Mouse (Mus musculus) liver, embryonic 15.5 days (tissue): Measurements from ENCODE around the gene D6Ertd527e. TPM values are rescaled to one million over a fixed set of nuclear protein-coding genes. Genes with fewer than 3 reads are reported as not detected.
"Not testable (repeated sequence)": the region's sequence is repeated elsewhere in the genome, so short reads cannot be mapped to it uniquely, and the experiment has no call there.

Source experiments
- ATAC-seq: fragments of 200-750 bp; cut with Nextera tagmentation; 2 replicates; pipeline ENCODE4 v1.8.0; 2017; ENCODE audit warnings: moderate number of reproducible peaks, mild to moderate bottlenecking, moderate library complexity; ENCODE audit not compliant: insufficient read depth
- H3K27ac ChIP-seq: fragments of 300-500 bp; sonication (generic); replicated peaks from 2 replicates; pipeline ENCODE4 v1.5.1; 2015; ENCODE audit warnings: mild to moderate bottlenecking, inconsistent platforms
- H3K27me3 ChIP-seq: fragments of 300-500 bp; sonication (generic); 2 replicates; pipeline ENCODE4 v1.6.1; 2015; ENCODE audit warnings: mild to moderate bottlenecking, inconsistent platforms
- H3K36me3 ChIP-seq: fragments of 300-500 bp; sonication (generic); replicated peaks from 2 replicates; pipeline ENCODE4 v1.6.1; 2015; ENCODE audit warnings: moderate library complexity, mild to moderate bottlenecking, inconsistent platforms
- H3K4me1 ChIP-seq: fragments of 300-500 bp; sonication (generic); replicated peaks from 2 replicates; pipeline ENCODE4 v1.6.1; 2015; ENCODE audit warnings: inconsistent platforms
- H3K4me2 ChIP-seq: fragments of 300-500 bp; sonication (generic); 2 replicates; pipeline ENCODE4 v1.6.1; 2015; ENCODE audit warnings: moderate library complexity, mild to moderate bottlenecking, inconsistent platforms
- H3K4me3 ChIP-seq: fragments of 300-500 bp; sonication (generic); replicated peaks from 2 replicates; pipeline ENCODE4 v1.5.1; 2015; ENCODE audit warnings: mild to moderate bottlenecking, inconsistent platforms
- H3K9ac ChIP-seq: fragments of 300-500 bp; sonication (generic); 2 replicates; pipeline ENCODE4 v1.6.1; 2015; ENCODE audit warnings: moderate library complexity, mild to moderate bottlenecking, inconsistent platforms
- H3K9me3 ChIP-seq: fragments of 300-500 bp; sonication (generic); replicated peaks from 2 replicates; pipeline ENCODE4 v1.6.1; 2016; ENCODE audit warnings: inconsistent platforms
- WGBS: fragments of 180-500 bp; shearing (Covaris S2); methylation state at CpG from one replicate; pipeline ENCODE4 v1.1.7; 2015; ENCODE audit warnings: mixed read lengths; ENCODE audit not compliant: insufficient replicate concordance; 5-methylcytosine and 5-hydroxymethylcytosine counted together
- polyA plus RNA-seq: library from polyadenylated mRNA; unstranded; fragments of >200 nt; fragmentation: Nextera tagmentation; extraction: Ambion mirVana; gene quantifications from 2 replicates; pipeline ENCODE4 v1.2.1, GENCODE M21; 2015

Gene D6Ertd527e
- polyA plus RNA-seq, 1 experiment from 2014 or later: not detected

DNA sequence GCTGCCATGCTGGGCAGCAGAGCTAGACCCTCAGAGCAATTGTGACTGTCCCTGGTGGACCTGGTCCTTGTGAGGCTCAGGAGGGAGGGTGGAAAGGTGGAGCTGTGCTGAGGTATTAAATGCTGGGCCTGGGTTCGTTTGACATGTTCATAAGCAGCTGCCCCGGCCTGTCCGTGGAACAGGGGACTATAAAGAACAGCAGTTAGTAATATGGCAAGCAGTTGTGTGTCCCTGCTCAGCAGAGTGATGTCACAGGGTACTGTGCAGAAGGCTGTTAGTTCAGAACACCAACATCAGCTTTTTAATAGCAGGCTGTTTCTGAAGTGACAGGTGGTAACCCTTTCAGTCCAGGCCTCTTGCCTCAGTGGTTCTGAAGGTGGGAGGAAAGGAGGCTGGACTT, 13.7 kb upstream of the D6Ertd527e start:
- Histone ChIP-seq H3K9ac (no peak overlapping the region), H3K9me3 (no peaks in the 10 kb centered on the region), H3K4me3 (no peak overlapping the region), H3K36me3 (peaks cover 32% of the 10 kb centered on the region), H3K27me3 (no peaks in the 10 kb centered on the region), H3K4me2 (no peak overlapping the region), H3K4me1 (peaks cover 15% of the 10 kb centered on the region), H3K27ac (no peak overlapping the region)
- 75% methylated on average over 3 of the region's 3 CpGs for WGBS
- no peak for ATAC-seq

DNA sequence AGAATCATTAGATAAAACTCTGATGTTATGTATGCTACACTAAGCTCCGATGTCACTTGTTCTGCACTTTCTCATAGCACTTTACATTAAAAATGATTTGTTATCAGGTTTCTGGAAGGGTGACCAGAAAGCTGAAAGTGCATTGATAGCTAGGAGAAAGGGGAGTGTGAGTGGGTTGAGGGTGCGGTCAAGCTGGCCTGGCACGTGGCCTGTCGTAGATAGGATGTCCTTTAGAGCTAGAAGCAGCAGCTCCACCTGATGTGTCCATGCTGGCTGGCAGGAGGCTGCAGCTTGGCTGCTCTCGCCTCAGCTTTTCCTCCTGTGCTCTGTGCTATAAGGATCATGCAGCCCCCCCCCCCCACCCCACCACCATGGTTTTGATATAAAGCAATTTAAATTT, 12.1 kb upstream of the D6Ertd527e start:
- peak; percentile 73 for ATAC-seq
- WGBS: 46% methylated on average over 5 of the region's 5 CpGs
- H3K27ac ChIP-seq: no peak overlapping the region

DNA sequence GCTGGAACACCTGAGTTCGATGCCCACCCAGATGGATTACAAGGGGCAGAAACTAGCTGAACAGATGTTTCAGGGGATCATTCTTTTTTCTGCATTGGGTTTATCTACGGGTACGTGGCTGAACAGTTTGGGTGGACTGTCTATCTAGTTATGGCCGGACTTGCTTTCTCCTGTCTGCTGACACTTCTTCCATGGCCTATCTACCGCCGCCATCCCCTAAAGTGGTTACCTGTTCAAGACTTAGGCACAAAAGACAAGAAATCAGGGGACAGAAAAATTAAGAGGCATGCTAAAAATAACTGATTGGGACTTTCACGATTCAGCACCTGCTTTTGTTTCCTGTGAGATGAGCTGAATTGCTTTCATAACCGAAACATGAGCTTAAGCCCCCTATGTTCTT, 10.9 kb upstream of the D6Ertd527e start:
- not testable (repeated sequence) for ATAC-seq, H3K9ac ChIP-seq, H3K4me3 ChIP-seq, H3K27me3 ChIP-seq, H3K4me2 ChIP-seq, H3K9me3 ChIP-seq, H3K27ac ChIP-seq
- Histone ChIP-seq H3K4me1 (peaks cover 15% of the 10 kb centered on the region), H3K36me3 (peaks cover 13% of the 10 kb centered on the region)
- 59% methylated on average over 8 of the region's 8 CpGs for WGBS

More for the DNA sequence above, 12.1 kb upstream of the D6Ertd527e start:
- no peak overlapping the region for H3K9ac ChIP-seq
- no peak overlapping the region for H3K4me3 ChIP-seq
- H3K27me3 ChIP-seq: no peaks in the 10 kb centered on the region
- peaks cover 19% of the 10 kb centered on the region for H3K36me3 ChIP-seq
- H3K4me2 ChIP-seq: peak overlapping the region; percentile 8
- peaks cover 15% of the 10 kb centered on the region for H3K4me1 ChIP-seq
- H3K9me3 ChIP-seq: no peaks in the 10 kb centered on the region

DNA sequence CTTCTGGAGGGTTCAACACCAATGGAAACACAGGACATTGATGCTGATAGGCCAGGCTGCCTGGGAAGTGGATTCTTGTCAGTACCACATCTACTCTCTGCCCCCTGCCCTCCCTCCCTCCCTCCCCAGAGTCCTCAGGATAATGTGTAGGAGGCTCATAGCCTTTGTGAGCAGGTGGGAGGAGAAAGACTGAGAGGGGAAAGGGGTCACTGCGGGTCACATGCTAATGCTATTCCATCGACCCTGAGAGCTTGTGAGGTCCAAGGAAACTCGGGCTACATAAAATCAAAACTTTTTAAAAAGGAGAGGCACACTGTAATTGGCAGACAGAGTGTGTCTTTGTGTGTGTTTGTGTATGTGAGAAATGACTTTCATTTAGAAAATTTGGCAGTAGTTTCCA, 5.3 kb upstream of the D6Ertd527e start:
- 55% methylated on average over 3 of the region's 3 CpGs for WGBS
- ATAC-seq: no peak
- no peak overlapping the region for H3K27ac ChIP-seq
- H3K9ac ChIP-seq: no peak overlapping the region
- H3K4me1 ChIP-seq: peaks cover 8% of the 10 kb centered on the region
- no peaks in the 10 kb centered on the region for H3K27me3 ChIP-seq
- no peak overlapping the region for H3K4me3 ChIP-seq
- no peak overlapping the region for H3K4me2 ChIP-seq
- no peaks in the 10 kb centered on the region for H3K36me3 ChIP-seq
- no peaks in the 10 kb centered on the region for H3K9me3 ChIP-seq

DNA sequence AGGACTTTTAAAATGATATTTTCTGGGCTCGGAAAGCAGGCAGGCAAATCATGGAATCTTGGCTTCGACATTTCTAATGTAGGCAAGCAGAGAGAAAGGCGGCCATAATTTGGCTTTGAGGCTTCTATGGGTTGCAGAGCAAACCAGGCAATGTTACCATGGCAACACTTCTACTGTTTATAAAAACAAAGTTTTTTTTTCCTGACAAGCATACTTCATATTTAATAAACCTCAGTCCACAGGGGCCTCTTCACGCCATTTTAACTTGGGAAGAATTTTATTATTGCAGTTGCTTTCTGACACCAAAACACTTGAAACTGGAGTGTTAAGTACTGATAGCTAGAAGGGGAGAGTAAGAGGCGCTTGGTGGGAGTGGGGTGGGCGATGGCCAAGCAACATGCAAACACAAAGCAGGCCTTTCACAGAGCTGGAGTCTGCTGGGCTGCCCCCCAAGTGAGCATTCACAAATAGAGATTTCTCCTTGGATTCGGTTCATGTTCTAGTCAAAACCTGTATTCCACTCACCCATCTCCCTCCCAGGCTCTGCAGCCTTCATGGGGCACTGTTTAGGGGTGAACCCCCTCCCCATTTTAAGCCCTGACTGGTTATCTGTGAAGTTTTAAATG, 4.8 kb upstream of the D6Ertd527e start:
- H3K4me2 ChIP-seq: no peak overlapping the region
- no peaks in the 10 kb centered on the region for H3K9me3 ChIP-seq
- ATAC-seq: no peak
- peaks cover 8% of the 10 kb centered on the region for H3K4me1 ChIP-seq
- 61% methylated on average over 7 of the region's 7 CpGs for WGBS
- H3K27ac ChIP-seq: no peak overlapping the region
- H3K9ac ChIP-seq: no peak overlapping the region
- no peaks in the 10 kb centered on the region for H3K27me3 ChIP-seq
- H3K36me3 ChIP-seq: no peaks in the 10 kb centered on the region
- H3K4me3 ChIP-seq: no peak overlapping the region

DNA sequence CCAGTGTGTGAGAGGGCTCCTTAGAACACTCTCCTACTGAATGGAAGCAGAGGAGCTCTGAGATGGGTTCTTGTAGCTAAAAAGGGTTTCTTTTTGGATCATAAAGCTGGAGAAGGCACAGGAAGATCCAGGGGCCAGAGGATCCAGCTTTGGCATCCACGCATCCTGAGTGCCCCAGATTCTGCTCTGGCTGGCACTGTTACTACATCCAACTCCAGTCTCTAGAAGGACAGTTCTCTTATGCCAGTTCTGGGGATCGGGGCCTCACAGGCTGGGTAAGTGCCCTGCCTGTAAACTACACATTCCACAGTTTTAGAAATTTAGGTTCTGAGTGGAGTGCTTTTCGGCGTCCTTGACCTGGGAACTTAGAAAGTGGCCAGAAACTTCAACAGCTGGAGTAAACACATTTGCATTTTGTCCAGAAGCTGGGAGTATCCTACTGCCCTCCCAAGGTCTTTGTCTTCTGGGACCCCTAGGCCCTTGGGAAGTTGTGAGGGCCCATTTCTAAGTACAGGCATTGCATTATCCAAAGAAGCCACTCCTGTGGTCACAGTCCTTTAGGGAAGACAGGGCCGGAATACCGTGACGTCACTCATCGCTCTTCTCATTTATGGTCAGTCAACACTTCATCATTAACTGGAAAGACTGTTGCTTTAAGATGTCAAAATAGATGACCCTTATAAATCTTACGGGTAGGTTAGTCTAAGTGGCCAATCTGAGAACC, 4.1 kb upstream of the D6Ertd527e start:
- no peak for ATAC-seq
- Histone ChIP-seq H3K36me3 (no peaks in the 10 kb centered on the region), H3K27ac (no peak overlapping the region), H3K4me1 (peaks cover 8% of the 10 kb centered on the region), H3K9ac (no peak overlapping the region), H3K27me3 (no peaks in the 10 kb centered on the region), H3K4me3 (no peak overlapping the region), H3K9me3 (no peaks in the 10 kb centered on the region), H3K4me2 (no peak overlapping the region)
- WGBS: 81% methylated on average over 9 of the region's 9 CpGs

DNA sequence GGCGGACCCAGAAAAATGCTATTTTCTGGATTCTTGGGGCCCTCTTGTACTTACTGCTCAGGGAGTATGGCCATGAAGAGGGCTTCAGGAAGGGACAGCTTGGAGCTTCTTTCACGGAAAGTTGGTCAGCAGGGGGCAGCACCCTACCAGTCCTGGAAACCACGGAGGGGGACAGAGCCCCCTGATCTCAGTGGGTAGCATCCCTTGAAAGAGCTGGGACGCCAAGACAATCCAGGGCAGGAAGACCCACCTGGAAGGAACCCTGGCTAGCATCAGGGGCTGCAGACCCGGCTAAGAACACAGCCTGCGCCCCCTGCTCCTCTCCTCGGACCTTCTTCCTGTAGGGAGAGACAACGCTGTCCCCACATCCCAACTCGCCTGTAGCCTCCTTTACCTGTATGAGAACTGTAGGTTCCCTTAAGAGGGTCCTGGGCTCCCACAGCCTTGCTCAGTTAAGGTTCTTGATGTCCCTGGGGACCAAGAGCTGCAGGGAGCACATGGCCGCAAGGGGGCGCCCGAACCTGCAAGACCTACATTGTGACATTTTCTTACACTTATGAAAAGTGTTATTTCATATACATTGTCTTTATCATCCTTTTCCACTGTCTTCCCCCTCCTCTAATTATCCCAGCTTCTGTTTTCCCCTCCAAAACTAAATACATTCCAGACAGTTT, 3.1 kb upstream of the D6Ertd527e start:
- ATAC-seq: peak; percentile 37; the same call in 1 of the 2 replicates
- H3K27ac ChIP-seq: no peak overlapping the region
- no peak overlapping the region for H3K9ac ChIP-seq
- no peaks in the 10 kb centered on the region for H3K27me3 ChIP-seq
- no peaks in the 10 kb centered on the region for H3K9me3 ChIP-seq
- H3K36me3 ChIP-seq: no peaks in the 10 kb centered on the region
- peak overlapping the region; percentile 49 for H3K4me2 ChIP-seq
- H3K4me1 ChIP-seq: peaks cover 8% of the 10 kb centered on the region
- WGBS: 9% methylated on average over 12 of the region's 12 CpGs
- H3K4me3 ChIP-seq: no peak overlapping the region

DNA sequence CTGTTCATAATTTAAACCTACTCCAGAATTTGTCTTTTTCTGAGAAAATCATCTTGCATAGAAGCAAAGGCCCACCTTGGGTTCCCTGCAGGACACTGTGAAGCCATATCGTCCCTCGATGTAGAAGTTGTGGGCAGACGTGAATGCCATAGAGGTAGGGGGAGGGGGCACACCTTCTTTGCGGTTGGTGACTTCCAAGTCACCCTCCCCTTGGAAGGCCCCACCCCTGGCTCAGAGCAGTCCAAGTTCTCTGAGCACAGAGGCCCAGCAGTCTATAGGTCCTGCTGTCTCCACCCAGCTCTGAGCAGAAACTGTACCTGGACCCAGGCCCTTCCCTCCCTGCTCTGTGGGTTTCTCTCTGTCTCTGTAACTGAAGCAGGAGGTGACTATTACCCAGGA, 2.6 kb upstream of the D6Ertd527e start:
- WGBS: 15% methylated on average over 4 of the region's 4 CpGs
- Histone ChIP-seq H3K9me3 (no peaks in the 10 kb centered on the region), H3K36me3 (no peaks in the 10 kb centered on the region), H3K9ac (no peak overlapping the region), H3K27me3 (no peaks in the 10 kb centered on the region), H3K4me3 (no peak overlapping the region), H3K27ac (no peak overlapping the region), H3K4me1 (peaks cover 8% of the 10 kb centered on the region), H3K4me2 (no peak overlapping the region)
- ATAC-seq: peak; percentile 18; the same call in 1 of the 2 replicates

DNA sequence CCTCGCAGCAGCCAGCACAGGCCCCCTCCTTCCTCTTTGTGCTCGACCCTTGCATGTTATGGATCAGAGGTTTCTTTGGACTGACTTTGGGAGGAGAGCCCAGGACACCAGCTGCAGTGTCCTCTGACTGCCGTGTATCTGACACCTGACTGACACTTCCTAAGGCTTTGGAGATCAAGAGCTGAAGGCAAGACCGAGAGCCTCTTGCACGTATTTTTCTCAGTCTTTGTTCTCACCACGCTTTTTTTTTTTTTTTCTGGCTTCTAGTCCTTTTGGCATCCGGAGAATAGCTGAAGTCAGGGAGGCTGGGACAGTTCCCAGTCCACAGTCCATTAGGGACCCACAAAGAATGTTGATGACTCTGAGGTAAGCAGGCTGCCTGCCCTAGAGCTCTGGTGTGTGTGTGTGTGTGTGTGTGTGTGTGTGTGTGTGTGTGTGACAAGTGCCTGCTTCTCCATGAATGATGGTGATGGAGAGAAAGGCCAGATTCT, 2.1 kb upstream of the D6Ertd527e start:
- H3K4me2 ChIP-seq: no peak overlapping the region
- H3K36me3 ChIP-seq: no peaks in the 10 kb centered on the region
- H3K4me1 ChIP-seq: peaks cover 8% of the 10 kb centered on the region
- 0 out of 2 replicates have a peak, but pooled peaks have one; percentile 18 for ATAC-seq
- H3K9me3 ChIP-seq: no peaks in the 10 kb centered on the region
- H3K27ac ChIP-seq: no peak overlapping the region
- H3K9ac ChIP-seq: no peak overlapping the region
- WGBS: 45% methylated on average over 7 of the region's 7 CpGs
- H3K4me3 ChIP-seq: no peak overlapping the region
- no peaks in the 10 kb centered on the region for H3K27me3 ChIP-seq

DNA sequence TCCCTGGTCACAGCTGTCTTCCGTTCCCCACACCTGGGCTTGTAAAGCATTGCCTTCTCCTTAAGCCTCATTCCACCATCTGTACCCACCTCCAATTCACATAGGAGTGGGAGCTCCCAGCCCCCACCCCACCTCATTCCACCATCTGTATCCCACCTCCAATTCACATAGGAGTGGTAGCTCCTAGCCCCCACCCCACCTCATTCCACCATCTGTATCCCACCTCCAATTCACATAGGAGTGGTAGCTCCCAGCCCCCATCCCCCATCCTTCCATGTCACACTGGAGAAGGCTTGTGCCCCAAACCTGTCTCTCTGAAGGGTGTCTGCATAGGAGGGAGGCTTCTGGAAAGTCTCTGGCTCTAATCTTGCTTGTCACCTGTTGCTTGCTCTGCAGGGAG, 1.2 kb upstream of the D6Ertd527e start:
- WGBS: 73% methylated on average over 1 of the region's 1 CpGs

DNA sequence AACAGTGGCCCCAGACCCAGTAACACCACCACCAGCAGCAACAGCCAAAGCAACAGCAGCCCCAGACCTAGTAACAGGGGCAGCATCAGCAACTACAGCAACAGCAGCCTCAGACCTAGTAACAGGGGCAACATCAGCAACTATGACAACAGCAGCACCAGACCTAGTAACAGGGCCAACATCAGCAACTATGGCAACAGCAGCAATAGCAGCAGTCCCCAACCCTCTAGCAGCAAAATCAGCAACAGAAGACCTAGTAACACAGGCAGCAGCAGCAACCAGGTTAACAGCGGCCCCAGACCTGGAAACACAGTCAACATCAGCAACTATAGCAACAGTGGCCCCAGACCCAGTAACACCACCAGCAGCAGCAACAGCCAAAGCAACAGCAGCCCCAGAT, 6.9 kb downstream of the D6Ertd527e start:
- no peak for ATAC-seq
- Histone ChIP-seq H3K9me3 (no peaks in the 10 kb centered on the region), H3K4me1 (no peaks in the 10 kb centered on the region), H3K4me2 (no peak overlapping the region), H3K4me3 (no peak overlapping the region), H3K9ac (no peak overlapping the region), H3K27me3 (peaks cover 11% of the 10 kb centered on the region), H3K36me3 (no peaks in the 10 kb centered on the region), H3K27ac (no peak overlapping the region)
- WGBS: 64% methylated on average over 1 of the region's 1 CpGs

More for the DNA sequence above, 1.2 kb upstream of the D6Ertd527e start:
- no peaks in the 10 kb centered on the region for H3K27me3 ChIP-seq
- no peak for ATAC-seq
- H3K4me2 ChIP-seq: no peak overlapping the region
- no peak overlapping the region for H3K9ac ChIP-seq
- no peaks in the 10 kb centered on the region for H3K9me3 ChIP-seq
- H3K36me3 ChIP-seq: no peaks in the 10 kb centered on the region
- no peak overlapping the region for H3K4me3 ChIP-seq
- no peak overlapping the region for H3K27ac ChIP-seq
- peaks cover 8% of the 10 kb centered on the region for H3K4me1 ChIP-seq
